Mouse (Mus musculus): Measurements from ENCODE around the gene Ece2. TPM values are rescaled to one million over a fixed set of nuclear protein-coding genes. Genes with fewer than 3 reads are reported as not detected.
"Not testable (repeated sequence)": the region's sequence is repeated elsewhere in the genome, so short reads cannot be mapped to it uniquely, and the experiment has no call there.

Gene Ece2
- polyA plus RNA-seq, 1 experiment from 2014 or later = 0.12 TPM

DNA sequence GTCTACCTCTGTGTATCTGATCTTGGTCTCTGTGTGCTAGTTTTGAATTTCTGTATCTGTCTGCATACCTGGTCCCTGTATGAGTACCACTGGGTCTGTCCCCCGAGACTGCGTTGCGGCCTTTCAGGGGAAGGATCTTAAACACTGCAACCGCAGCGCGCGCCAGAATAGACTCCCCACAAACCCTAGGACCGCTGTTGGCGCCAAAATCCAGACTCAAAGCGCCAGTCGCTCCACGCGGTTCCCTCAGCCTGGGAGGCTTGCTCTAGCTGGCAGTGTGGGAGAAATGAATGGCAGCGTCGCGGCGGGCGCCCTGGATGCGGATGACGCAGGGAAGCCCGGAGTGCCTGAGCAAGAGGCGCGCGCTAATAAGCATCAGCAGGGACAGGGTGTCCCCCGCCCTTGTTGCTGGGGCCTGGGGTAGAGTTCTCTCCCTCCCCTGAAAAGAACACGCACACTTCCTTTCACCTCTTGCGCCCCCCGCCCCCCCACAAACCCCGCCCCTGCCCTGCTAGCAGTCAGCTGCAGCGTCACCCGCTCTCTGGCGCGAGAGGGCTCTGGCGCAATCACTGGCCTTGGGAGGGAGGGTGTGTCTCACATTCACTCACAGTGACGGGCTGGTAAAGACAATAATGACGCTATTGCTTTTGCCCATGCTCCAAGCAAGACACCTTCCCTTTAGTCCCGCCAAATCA, 7.5 kb upstream of the Ece2 start:
- TF ChIP-seq CTCF (IDR thresholded peaks at IDR 0.05) = no peak
- ChIA-PET POLR2A (interaction anchor here (1.0 kb wide), 1 partner anchor 9 kb away, joined by 5 read pairs; no protein-coding TSS in a partner anchor), CTCF (no interaction called here)
- ATAC-seq (peak; percentile 25), DNase-seq (ENCODE audit: low read depth, low spot score) (no peak)
- in situ Hi-C loops (cut with MboI; ENCODE audit: low pct_unique_long_range_greater_than_20kb) = no loop called here
- H3K27me3 ChIP-seq = no peaks in the 10 kb centered on the region

DNA sequence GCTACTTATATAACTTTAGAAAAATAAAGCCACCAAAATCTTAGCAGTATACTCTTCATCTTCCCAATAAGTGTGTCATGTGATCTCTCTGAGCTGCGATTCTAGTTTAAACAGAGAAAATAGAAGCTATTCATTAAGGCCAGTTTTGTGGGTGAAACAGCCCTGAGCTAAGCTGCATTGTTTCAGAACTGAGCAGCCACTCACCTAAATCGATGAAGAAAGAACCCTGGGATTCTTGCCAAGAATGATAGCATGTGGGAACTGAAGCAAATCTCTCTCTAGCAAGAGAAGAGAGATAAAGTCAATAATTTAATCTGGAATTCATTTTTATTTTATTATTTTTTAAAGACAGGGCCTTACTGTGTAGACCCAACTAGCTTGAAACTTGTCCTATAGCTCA, 6.4 kb upstream of the Ece2 start:
- in situ Hi-C loops (cut with MboI; ENCODE audit: low pct_unique_long_range_greater_than_20kb) = no loop called here
- POLR2A ChIA-PET = no interaction called here

DNA sequence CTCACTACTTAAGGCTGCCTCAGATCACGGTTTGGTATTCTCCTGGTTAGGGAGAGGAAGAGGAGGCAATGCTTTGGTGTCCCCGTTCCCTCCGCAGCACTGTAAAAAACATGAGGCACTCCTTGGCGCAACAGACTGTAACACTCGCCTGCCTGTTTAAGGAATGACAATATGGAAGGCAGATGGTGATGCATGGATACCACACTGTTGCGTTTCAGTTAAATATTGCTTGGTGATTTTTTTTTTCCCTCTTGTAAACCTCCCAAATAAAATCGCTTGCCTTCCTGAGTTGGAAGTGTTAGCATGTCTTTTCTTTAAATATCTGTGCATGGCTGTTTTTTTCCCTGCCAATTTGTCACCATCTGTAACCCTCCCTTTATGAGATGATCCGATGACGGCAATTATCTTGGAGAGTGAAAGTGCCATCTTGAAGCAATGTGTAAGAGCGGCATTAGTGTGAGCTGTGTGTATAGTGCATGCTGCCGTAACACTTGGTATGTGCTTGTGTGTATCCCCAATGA, 697 bp upstream of the Ece2 start:
- DNase-seq (ENCODE audit: low read depth, low spot score) = no peak
- ChIA-PET POLR2A (no interaction called here), CTCF (no interaction called here)
- in situ Hi-C loops (cut with MboI; ENCODE audit: low pct_unique_long_range_greater_than_20kb) = no loop called here
- no peak for TF ChIP-seq CTCF (IDR thresholded peaks at IDR 0.05)
- ATAC-seq = no peak
- H3K27me3 ChIP-seq = no peaks in the 10 kb centered on the region

More for the DNA sequence above, 6.4 kb upstream of the Ece2 start:
- CTCF ChIA-PET = interaction anchor here (0.8 to 0.9 kb wide), 2 partner anchors 9 to 19 kb away, joined by 3 read pairs; no protein-coding TSS in a partner anchor
- ATAC-seq (no peak), DNase-seq (ENCODE audit: low read depth, low spot score) (no peak)
- TF ChIP-seq CTCF (IDR thresholded peaks at IDR 0.05) = no peak
- no peaks in the 10 kb centered on the region for H3K27me3 ChIP-seq

DNA sequence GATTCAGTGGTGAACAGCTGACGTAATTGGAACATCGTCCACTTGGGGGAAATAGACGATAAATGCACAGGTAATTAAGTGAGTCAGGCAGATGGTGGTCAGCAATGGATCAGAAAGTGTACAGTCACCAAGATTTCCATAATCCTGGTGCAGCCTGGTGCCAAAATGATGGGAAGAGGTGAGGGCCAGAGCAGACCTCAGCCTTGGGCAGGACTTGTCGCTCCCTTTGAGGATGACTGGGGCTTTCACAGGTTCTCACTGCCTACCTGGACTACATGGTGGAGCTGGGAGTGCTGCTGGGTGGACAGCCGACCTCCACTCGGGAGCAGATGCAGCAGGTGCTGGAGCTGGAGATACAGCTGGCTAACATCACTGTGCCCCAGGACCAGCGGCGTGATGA, 7.8 kb downstream of the Ece2 start:
- TF ChIP-seq CTCF (IDR thresholded peaks at IDR 0.05) = no peak
- H3K27me3 ChIP-seq = peaks cover 6% of the 10 kb centered on the region
- ATAC-seq = no peak
- in situ Hi-C loops (cut with MboI; ENCODE audit: low pct_unique_long_range_greater_than_20kb) = no loop called here
- ChIA-PET POLR2A (no interaction called here), CTCF (no interaction called here)
- DNase-seq (ENCODE audit: low read depth, low spot score) = no peak

DNA sequence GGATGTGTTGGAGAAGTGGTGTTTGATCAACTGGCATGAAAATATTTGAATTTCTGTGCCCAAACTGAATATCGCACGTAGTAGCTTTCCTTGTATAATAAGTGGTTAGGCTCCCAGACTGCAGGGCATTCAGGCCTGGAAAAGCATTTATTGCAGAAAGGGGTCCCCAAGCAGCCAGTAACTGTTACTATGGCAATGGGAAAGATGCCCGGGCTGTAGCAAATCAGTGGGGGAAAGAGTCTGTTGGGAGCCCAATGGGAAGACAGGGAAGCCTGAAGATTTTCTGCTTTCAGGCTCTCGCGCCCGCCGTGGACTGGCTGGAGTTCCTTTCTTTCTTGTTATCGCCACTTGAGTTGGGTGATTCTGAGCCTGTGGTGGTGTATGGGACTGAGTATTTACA, 8.7 kb downstream of the Ece2 start:
- ATAC-seq = no peak
- in situ Hi-C loops (cut with MboI; ENCODE audit: low pct_unique_long_range_greater_than_20kb) = no loop called here
- CTCF ChIA-PET = no interaction called here
- POLR2A ChIA-PET = no interaction called here
- no peak for TF ChIP-seq CTCF (IDR thresholded peaks at IDR 0.05)
- peaks cover 7% of the 10 kb centered on the region for H3K27me3 ChIP-seq
- no peak for DNase-seq (ENCODE audit: low read depth, low spot score)

DNA sequence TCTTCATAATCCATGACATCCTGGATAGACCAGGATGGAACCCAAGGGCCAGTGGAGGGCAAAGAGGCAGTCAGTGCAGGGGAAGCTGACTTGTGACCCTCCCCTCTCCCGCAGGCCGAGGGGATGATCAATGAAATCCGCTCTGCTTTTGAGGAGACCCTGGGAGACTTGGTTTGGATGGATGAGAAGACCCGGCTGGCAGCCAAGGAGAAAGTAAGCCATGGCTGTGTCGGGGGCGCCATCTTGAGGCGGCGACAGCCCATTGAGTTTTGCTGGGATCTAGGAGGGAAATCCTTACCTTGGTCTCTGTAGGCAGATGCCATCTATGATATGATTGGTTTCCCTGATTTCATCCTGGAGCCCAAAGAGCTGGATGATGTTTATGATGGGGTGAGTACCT, 12.5 kb downstream of the Ece2 start:
- DNase-seq (ENCODE audit: low read depth, low spot score) (no peak), ATAC-seq (peak; percentile 54)
- in situ Hi-C loops (cut with MboI; ENCODE audit: low pct_unique_long_range_greater_than_20kb) = no loop called here
- POLR2A ChIA-PET = no interaction called here
- CTCF ChIA-PET = interaction anchor here (0.7 to 1.5 kb wide), 6 partner anchors 19 to 227 kb away, joined by 3 read pairs; no protein-coding TSS in a partner anchor
- peaks cover 34% of the 10 kb centered on the region for H3K27me3 ChIP-seq
- peak; percentile 95 for TF ChIP-seq CTCF (IDR thresholded peaks at IDR 0.05)

DNA sequence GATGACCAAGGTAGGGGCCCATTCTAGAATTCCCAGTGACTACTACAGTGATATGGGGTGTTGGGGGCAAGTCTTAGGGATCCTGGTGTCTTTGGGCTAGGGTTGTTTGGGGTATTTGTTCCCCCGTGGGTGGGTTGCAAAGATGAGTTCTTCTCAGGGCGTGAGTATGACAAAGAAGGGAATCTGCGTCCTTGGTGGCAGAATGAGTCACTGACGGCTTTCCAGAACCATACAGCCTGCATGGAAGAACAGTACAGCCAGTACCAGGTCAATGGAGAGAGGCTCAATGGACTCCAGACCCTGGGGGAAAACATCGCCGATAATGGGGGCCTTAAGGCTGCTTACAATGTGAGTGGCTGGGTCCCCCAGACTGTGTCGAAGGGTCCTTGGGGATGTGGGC, 14.3 kb downstream of the Ece2 start:
- TF ChIP-seq CTCF (IDR thresholded peaks at IDR 0.05) = no peak
- DNase-seq (ENCODE audit: low read depth, low spot score) (no peak), ATAC-seq (no peak)
- in situ Hi-C loops (cut with MboI; ENCODE audit: low pct_unique_long_range_greater_than_20kb) = no loop called here
- ChIA-PET POLR2A (no interaction called here), CTCF (no interaction called here)
- peaks cover 31% of the 10 kb centered on the region for H3K27me3 ChIP-seq

DNA sequence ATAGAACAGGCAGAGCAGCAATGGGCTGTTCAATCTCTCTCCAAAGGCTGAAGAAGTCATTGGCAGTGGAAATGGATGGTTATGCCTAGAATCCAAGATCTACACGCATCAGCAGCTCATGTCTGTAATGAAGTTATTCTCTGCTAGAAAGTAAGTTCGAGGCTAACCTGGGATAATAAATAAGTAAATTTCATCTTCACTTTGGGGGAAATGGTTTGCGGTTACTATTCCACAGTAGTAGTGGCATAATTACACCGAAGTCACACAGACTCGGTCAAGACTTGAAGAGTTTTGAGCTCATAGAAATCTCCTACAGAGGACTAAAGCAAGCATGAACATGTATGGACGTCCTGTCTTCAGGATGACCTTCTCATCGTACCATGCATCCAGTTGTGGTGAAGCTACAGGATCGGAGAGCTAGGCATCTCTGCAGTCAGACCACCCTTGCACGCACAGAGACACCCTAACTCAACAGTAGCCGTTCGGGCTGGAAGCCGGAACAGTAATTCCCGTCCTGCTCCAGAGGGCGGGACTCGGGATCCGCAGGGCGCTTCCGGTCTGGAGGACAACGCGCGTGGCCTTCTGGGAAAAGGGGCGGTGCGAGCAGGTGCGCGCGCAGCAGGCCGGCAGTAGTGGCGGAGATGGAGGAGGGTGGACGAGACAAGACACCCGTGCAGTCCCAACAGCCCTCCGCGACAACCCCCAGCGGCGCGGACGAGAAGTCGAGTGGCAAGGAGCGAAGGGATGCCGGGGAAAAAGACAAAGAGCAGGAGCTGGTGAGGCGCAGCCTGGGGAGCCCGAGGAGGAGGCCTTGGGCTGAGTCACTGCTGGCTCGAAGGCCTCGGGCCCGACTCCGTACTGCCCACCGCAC, 21.7 kb downstream of the Ece2 start, which contains the start of gene Psmd2:
Gene Psmd2, plus strand, starts transcription at position 577 of the 871 bp plus-strand sequence.
- in situ Hi-C loops (cut with MboI; ENCODE audit: low pct_unique_long_range_greater_than_20kb) = no loop called here
- peaks cover 6% of the 10 kb centered on the region for H3K27me3 ChIP-seq
- CTCF ChIA-PET = no interaction called here
- peak; percentile 94 for ATAC-seq
- no peak for TF ChIP-seq CTCF (IDR thresholded peaks at IDR 0.05)
- POLR2A ChIA-PET = interaction anchor here (1.1 to 1.3 kb wide), 2 partner anchors 21 to 40 kb away, joined by 3 to 4 read pairs; no protein-coding TSS in a partner anchor
- peak; percentile 51 for DNase-seq (ENCODE audit: low read depth, low spot score)

DNA sequence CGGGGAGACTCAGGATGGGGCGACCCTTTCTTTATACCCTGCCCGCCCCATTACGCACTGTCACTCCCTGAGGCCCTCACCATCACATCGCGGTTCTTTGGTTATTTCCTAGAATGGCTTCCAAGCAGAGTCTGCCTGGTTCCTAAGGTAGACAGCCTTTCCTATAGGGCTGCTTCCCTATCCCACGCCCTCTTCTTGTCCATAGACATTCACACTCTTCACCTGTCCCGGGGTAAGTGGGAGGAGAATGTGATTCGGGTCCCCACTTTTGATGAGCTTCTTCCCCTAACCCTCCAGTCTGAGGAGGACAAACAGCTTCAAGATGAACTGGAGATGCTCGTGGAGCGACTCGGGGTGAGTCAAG, 22.3 kb downstream of the Ece2 start:
- in situ Hi-C loops (cut with MboI; ENCODE audit: low pct_unique_long_range_greater_than_20kb) = no loop called here
- CTCF ChIA-PET = no interaction called here
- no peak for ATAC-seq
- no peak for TF ChIP-seq CTCF (IDR thresholded peaks at IDR 0.05)
- POLR2A ChIA-PET = interaction anchor here (1.3 kb wide), 1 partner anchor 20 kb away, joined by 4 read pairs; no protein-coding TSS in a partner anchor
- no peak for DNase-seq (ENCODE audit: low read depth, low spot score)
- peaks cover 5% of the 10 kb centered on the region for H3K27me3 ChIP-seq

DNA sequence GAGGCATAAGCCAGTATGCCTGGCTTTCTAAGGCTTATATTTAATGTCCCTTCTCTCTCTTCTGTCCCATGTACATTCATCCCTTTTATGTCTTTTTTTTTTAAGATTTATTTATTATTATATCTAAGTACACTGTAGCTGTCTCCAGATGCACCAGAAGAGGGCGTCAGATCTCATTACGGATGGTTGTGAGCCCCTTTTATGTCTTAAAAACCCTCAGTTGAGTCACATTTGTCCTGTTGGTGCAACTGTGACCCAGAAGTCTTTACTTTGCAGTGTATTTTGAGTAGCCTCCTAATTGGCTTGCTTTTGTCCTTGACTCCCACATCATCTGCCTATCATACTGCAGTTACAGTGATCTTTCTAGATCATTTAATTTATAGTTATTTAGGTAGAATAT, 23.7 kb downstream of the Ece2 start:
- in situ Hi-C loops (cut with MboI; ENCODE audit: low pct_unique_long_range_greater_than_20kb) = no loop called here
- ChIA-PET POLR2A (no interaction called here), CTCF (no interaction called here)
- H3K27me3 ChIP-seq = no peaks in the 10 kb centered on the region
- no peak for DNase-seq (ENCODE audit: low read depth, low spot score)
- no peak for TF ChIP-seq CTCF (IDR thresholded peaks at IDR 0.05)
- ATAC-seq = no peak

DNA sequence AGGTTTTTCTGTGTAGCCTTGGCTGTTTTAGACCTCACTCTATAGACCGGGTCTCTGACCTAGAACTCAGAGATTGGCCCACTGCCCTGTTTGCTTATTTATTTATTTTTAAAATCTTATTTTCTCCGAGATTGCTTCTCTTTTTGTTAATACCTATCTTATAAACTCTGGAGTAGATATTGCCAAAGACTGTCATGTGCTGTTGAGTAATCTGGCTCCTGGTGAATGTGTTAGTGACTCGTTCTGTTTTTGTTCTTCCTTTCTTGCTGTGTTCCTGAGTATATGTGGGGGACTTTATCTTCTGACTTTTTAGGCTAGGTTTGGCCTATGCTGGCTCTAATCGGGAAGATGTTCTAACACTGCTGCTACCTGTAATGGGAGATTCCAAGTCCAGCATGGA, 28.0 kb downstream of the Ece2 start:
- ChIA-PET CTCF (no interaction called here), POLR2A (no interaction called here)
- no peaks in the 10 kb centered on the region for H3K27me3 ChIP-seq
- TF ChIP-seq CTCF (IDR thresholded peaks at IDR 0.05) = no peak
- in situ Hi-C loops (cut with MboI; ENCODE audit: low pct_unique_long_range_greater_than_20kb) = no loop called here
- ATAC-seq = no peak
- DNase-seq (ENCODE audit: low read depth, low spot score) = no peak

DNA sequence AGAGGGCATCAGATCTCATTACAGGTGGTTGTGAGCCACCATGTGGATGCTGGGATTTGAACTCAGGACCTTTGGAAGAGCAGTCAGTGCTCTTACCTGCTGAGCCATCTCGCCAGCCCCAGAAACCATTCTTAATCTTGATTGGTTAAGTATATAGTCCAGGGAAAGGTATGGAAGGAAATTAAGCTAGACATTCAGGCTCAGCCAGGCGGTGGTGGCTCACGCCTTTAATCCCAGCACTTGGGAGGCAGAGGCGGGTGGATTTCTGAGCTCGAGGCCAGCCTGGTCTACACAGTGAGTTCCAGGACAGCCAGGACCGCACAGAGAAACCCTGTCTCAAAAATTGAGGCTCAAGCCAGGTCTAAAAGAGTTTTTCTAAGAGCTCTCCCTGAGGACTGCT, 38.4 kb downstream of the Ece2 start, which contains the start of gene Eif4g1:
Gene Eif4g1, plus strand, starts transcription at position 301 of the 400 bp plus-strand sequence.
- DNase-seq (ENCODE audit: low read depth, low spot score); CTCF ChIA-PET; ATAC-seq; H3K27me3 ChIP-seq; in situ Hi-C loops (cut with MboI; ENCODE audit: low pct_unique_long_range_greater_than_20kb): not testable (repeated sequence)
- POLR2A ChIA-PET = interaction anchor here (1.3 kb wide), 1 partner anchor 47 kb away, joined by 3 read pairs; no protein-coding TSS in a partner anchor
